In genomic region chr12:71147641-71148040, GRCm38 (mm10) we compare ENCODE assay signal across 9 mouse cellular contexts. TPM values are rescaled to one million over a fixed set of nuclear protein-coding genes. Genes with fewer than 3 reads are reported as not detected.
A peak's percentile ranks its signal among the peaks of the same experiment; 100 is the strongest.
DNase-seq lines count a peak whose midpoint lies in the region; ATAC-seq and TF ChIP-seq lines count a peak whose summit lies in the region.
"Had no signal": no experiment of that assay in that cellular context is flagged by ENCODE, and none has a peak within 500 bp of the region (broad histone marks: within the 10 kb centered on the region; RNA-seq: fewer than 3 reads in every experiment).

No protein-coding gene starts in this region.

- TF ChIP-seq CTCF in heart, postnatal 0 days (IDR thresholded peaks at IDR 0.05; ENCODE audit: low read depth): peak; percentile 56
- peak; percentile 36 to 74 (median 70) for TF ChIP-seq CTCF in MEL (IDR thresholded peaks at IDR 0.05 in 2 of 3, conservative IDR thresholded peaks at IDR 0.05 in 1 of 3; ENCODE audit: control insufficient read depth in 1 of 3, insufficient read depth in 1 of 3, low read depth in 2 of 3, low read length in 3 of 3, poor library complexity in 1 of 3, severe bottlenecking in 1 of 3)

- no peaks in the 10 kb centered on the region for H3K9me3 ChIP-seq in heart, postnatal 0 days (replicated peaks; ENCODE audit: control insufficient read depth, low read length)
- H3K9me3 ChIP-seq in heart, embryonic 10.5 days: no peaks in the 10 kb centered on the region
- no peaks in the 10 kb centered on the region for H3K9me3 ChIP-seq in MEL (replicated peaks; ENCODE audit: insufficient read depth, low read length)
- H3K9me3 ChIP-seq in forebrain, embryonic 10.5 days: no peaks in the 10 kb centered on the region

- H3K27ac ChIP-seq in heart, postnatal 0 days (ENCODE audit: low read depth): no peak overlapping the region
- no peak overlapping the region for H3K27ac ChIP-seq in heart, embryonic 10.5 days
- no peak overlapping the region for H3K27ac ChIP-seq in MEL (ENCODE audit: control insufficient read depth, low read depth, low read length)
- no peak overlapping the region for H3K27ac ChIP-seq in forebrain, embryonic 10.5 days

- H3K36me3 ChIP-seq in heart, postnatal 0 days (replicated peaks; ENCODE audit: control insufficient read depth, insufficient read depth, low read length): peaks cover 73% of the 10 kb centered on the region
- peaks cover 87% of the 10 kb centered on the region for H3K36me3 ChIP-seq in heart, embryonic 10.5 days
- H3K36me3 ChIP-seq in MEL (ENCODE audit: control insufficient read depth in 1 of 2, insufficient read depth in 2 of 2, low read length in 2 of 2): peaks cover 2 to 3% of the 10 kb centered on the region in 2 experiments
- peaks cover 98% of the 10 kb centered on the region for H3K36me3 ChIP-seq in forebrain, embryonic 10.5 days (replicated peaks)

- no peak overlapping the region for H3K9ac ChIP-seq in heart, postnatal 0 days (replicated peaks; ENCODE audit: low read depth, low read length)
- H3K9ac ChIP-seq in MEL (ENCODE audit: control insufficient read depth, low read depth, low read length, poor library complexity, severe bottlenecking): no peak overlapping the region

- no peaks in the 10 kb centered on the region for H3K27me3 ChIP-seq in heart, postnatal 0 days (ENCODE audit: control insufficient read depth, insufficient read depth, low read length)
- H3K27me3 ChIP-seq in heart, embryonic 10.5 days (ENCODE audit: insufficient read depth, poor library complexity, severe bottlenecking): no peaks in the 10 kb centered on the region
- H3K27me3 ChIP-seq in MEL (ENCODE audit: control insufficient read depth in 1 of 2, insufficient read depth in 2 of 2, low read length in 2 of 2): no peaks in the 10 kb centered on the region
- no peaks in the 10 kb centered on the region for H3K27me3 ChIP-seq in forebrain, embryonic 10.5 days (ENCODE audit: poor library complexity, severe bottlenecking)

- 57% methylated on average over 3 of the region's 3 CpGs for WGBS in heart, postnatal 0 days
- WGBS in heart, embryonic 10.5 days: 69% methylated on average over 3 of the region's 3 CpGs
- WGBS in forebrain, embryonic 10.5 days: 85% methylated on average over 3 of the region's 3 CpGs

- no peak for TF ChIP-seq EP300 in heart, postnatal 0 days (IDR thresholded peaks at IDR 0.05; ENCODE audit: low read depth)
- no peak for TF ChIP-seq EP300 in MEL (IDR thresholded peaks at IDR 0.05; ENCODE audit: low read depth in 1 of 2, low read length in 2 of 2)

- no peak overlapping the region for H3K4me2 ChIP-seq in heart, postnatal 0 days (ENCODE audit: low read depth, low read length)

- no peak for TF ChIP-seq POLR2A in MEL (IDR thresholded peaks at IDR 0.05; ENCODE audit: control insufficient read depth in 1 of 2, insufficient read depth in 1 of 2, low read depth in 1 of 2, low read length in 2 of 2, poor library complexity in 1 of 2)

- TF ChIP-seq RAD21 in MEL (IDR thresholded peaks at IDR 0.05; ENCODE audit: low read depth, low read length): peak; percentile 64

- H3K4me3 ChIP-seq in heart, postnatal 0 days (ENCODE audit: low read depth, low read length): no peak overlapping the region
- H3K4me3 ChIP-seq in heart, embryonic 10.5 days: no peak overlapping the region
- no peak overlapping the region for H3K4me3 ChIP-seq in MEL (ENCODE audit: control insufficient read depth in 1 of 2, insufficient read depth in 1 of 2, low read depth in 2 of 2, low read length in 2 of 2)
- no peak overlapping the region for H3K4me3 ChIP-seq in forebrain, embryonic 10.5 days

- no peaks in the 10 kb centered on the region for H3K79me2 ChIP-seq in MEL (ENCODE audit: control insufficient read depth, insufficient read depth, low read length, poor library complexity)

- peak; percentile 35 for DNase-seq in heart, postnatal 0 days (ENCODE audit: low spot score)
- no peak for DNase-seq in heart, embryonic 10.5 days (ENCODE audit: low spot score)
- peak; percentile 72 for DNase-seq in 3T3-L1 (ENCODE audit: low read depth, low spot score)
- peak; percentile 73 for DNase-seq in MEL (ENCODE audit: low read depth, low spot score)
- DNase-seq in cerebellum, postnatal 36 days: peak; percentile 55 to 66
- peak; percentile 33 to 79 for DNase-seq in kidney, postnatal 36 days
- no peak for DNase-seq in forebrain, embryonic 10.5 days (ENCODE audit: extremely low spot score, low spot score)

- no peaks in the 10 kb centered on the region for H3K4me1 ChIP-seq in heart, postnatal 0 days (ENCODE audit: control insufficient read depth, insufficient read depth)
- no peaks in the 10 kb centered on the region for H3K4me1 ChIP-seq in heart, embryonic 10.5 days
- H3K4me1 ChIP-seq in MEL (ENCODE audit: control insufficient read depth in 1 of 2, insufficient read depth in 2 of 2, low read length in 2 of 2): peaks cover 0 to 5% of the 10 kb centered on the region in 2 experiments; a peak in 2 of 4 replicates
- no peaks in the 10 kb centered on the region for H3K4me1 ChIP-seq in forebrain, embryonic 10.5 days

- no peak for ATAC-seq in heart, postnatal 0 days (ENCODE audit: insufficient read depth, low read depth)
- ATAC-seq in megakaryocyte-erythroid progenitor cell, adult 5-6 weeks (replicated peaks; ENCODE audit: low FRiP score, low TSS enrichment, poor library complexity, severe bottlenecking): peak; percentile 60; the same call in 1 of the 2 replicates

TF ChIP-seq in MEL, 35 proteins besides CTCF, POLR2A, EP300 and RAD21:
- TF ChIP-seq SIN3A (IDR thresholded peaks at IDR 0.05; ENCODE audit: low read length) (0 out of 2 replicates have a peak, but pooled peaks have one; percentile 32), ZKSCAN1 (IDR thresholded peaks at IDR 0.05; ENCODE audit: low read depth, low read length) (no peak), SMC3 (IDR thresholded peaks at IDR 0.05; ENCODE audit: low read depth, low read length) (peak; percentile 68)
TF ChIP-seq in MEL: peak in this region for 2.

RNA-seq across cellular contexts. Expression of gene 2700049A03Rik, which starts 11.0 kb away (rescaled TPM):
- total RNA-seq in heart, postnatal 0 days (2014; rRNA removed; ENCODE audit: low replicate concordance): 5.8 and 25.3 TPM in 2 replicates
- 3.7 and 4.1 TPM in 2 replicates for polyA plus RNA-seq in heart, postnatal 0 days (2015; fragmentation: Nextera tagmentation; extraction: Ambion mirVana)
- 10.1 and 13.1 TPM in 2 replicates for polyA plus RNA-seq in heart, embryonic 10.5 days (2016; fragmentation: Nextera tagmentation; extraction: Ambion mirVana)
- total RNA-seq in MEL (2012; rRNA removed): 5.8 and 6.6 TPM in 2 replicates
- 1 to 10 TPM in 1 of 2 experiments, not detected in 1; 7.2 TPM for polyA plus RNA-seq in MEL (2012; ENCODE audit: insufficient read depth in 1 of 2, insufficient read length in 2 of 2, low read depth in 1 of 2, low replicate concordance in 2 of 2, missing spikeins in 1 of 2)
- 17.9 and 23.2 TPM in 2 replicates for total RNA-seq in megakaryocyte-erythroid progenitor cell, adult 5-6 weeks (2014; fragmentation: Nextera tagmentation)
- total RNA-seq in megakaryocyte-erythroid progenitor cell, adult 5-6 weeks (2017): 12.2 and 14.7 TPM in 2 replicates
- 17.5 and 18.5 TPM in 2 replicates for polyA plus RNA-seq in forebrain, embryonic 10.5 days (2016; fragmentation: Nextera tagmentation; extraction: Ambion mirVana)

RNA-seq across cellular contexts. Expression of gene Timm9, which starts 11.2 kb away (rescaled TPM):
- 26.1 and 40.3 TPM in 2 replicates for total RNA-seq in heart, postnatal 0 days (2014; rRNA removed; ENCODE audit: low replicate concordance)
- polyA plus RNA-seq in heart, postnatal 0 days (2015; fragmentation: Nextera tagmentation; extraction: Ambion mirVana): 96.5 and 111 TPM in 2 replicates
- polyA plus RNA-seq in heart, embryonic 10.5 days (2016; fragmentation: Nextera tagmentation; extraction: Ambion mirVana): 106 and 107 TPM in 2 replicates
- total RNA-seq in MEL (2012; rRNA removed): 131 and 147 TPM in 2 replicates
- 10 to 100 TPM in 1 of 2 experiments, not detected in 1; 68.4 TPM for polyA plus RNA-seq in MEL (2012; ENCODE audit: insufficient read depth in 1 of 2, insufficient read length in 2 of 2, low read depth in 1 of 2, low replicate concordance in 2 of 2, missing spikeins in 1 of 2)
- total RNA-seq in megakaryocyte-erythroid progenitor cell, adult 5-6 weeks (2014; fragmentation: Nextera tagmentation): 113 and 144 TPM in 2 replicates
- total RNA-seq in megakaryocyte-erythroid progenitor cell, adult 5-6 weeks (2017): 93.4 and 95.5 TPM in 2 replicates
- polyA plus RNA-seq in forebrain, embryonic 10.5 days (2016; fragmentation: Nextera tagmentation; extraction: Ambion mirVana): 82.4 and 86.8 TPM in 2 replicates

RNA-seq across cellular contexts. Expression of gene Tomm20l, which starts 36.4 kb away (rescaled TPM):
- total RNA-seq in heart, postnatal 0 days (2014; rRNA removed; ENCODE audit: low replicate concordance): not detected in 2 replicates
- polyA plus RNA-seq in heart, postnatal 0 days (2015; fragmentation: Nextera tagmentation; extraction: Ambion mirVana): 0.30 TPM in 1 of 2 replicates, not detected in the other
- 0.26 and 0.64 TPM in 2 replicates for polyA plus RNA-seq in heart, embryonic 10.5 days (2016; fragmentation: Nextera tagmentation; extraction: Ambion mirVana)
- total RNA-seq in MEL (2012; rRNA removed): not detected in 2 replicates
- polyA plus RNA-seq in MEL (2012; ENCODE audit: insufficient read depth in 1 of 2, insufficient read length in 2 of 2, low read depth in 1 of 2, low replicate concordance in 2 of 2, missing spikeins in 1 of 2): under 1 TPM in 1 of 2 experiments, not detected in 1; 0.29 TPM
- not detected in 2 replicates for total RNA-seq in megakaryocyte-erythroid progenitor cell, adult 5-6 weeks (2014; fragmentation: Nextera tagmentation)
- total RNA-seq in megakaryocyte-erythroid progenitor cell, adult 5-6 weeks (2017): not detected in 2 replicates
- not detected in 2 replicates for polyA plus RNA-seq in forebrain, embryonic 10.5 days (2016; fragmentation: Nextera tagmentation; extraction: Ambion mirVana)
- total RNA-seq: layer of hippocampus, adult 8-10 months had no signal

Comparison
In these comparisons a context has a peak if more than half of its experiments do, and no peak if none do; other contexts are left out.
1. DNase-seq: peak in heart, postnatal 0 days (single experiment), 3T3-L1 (single experiment), MEL (single experiment), cerebellum, postnatal 36 days (2 of 2) and kidney, postnatal 36 days (2 of 2); none in heart, embryonic 10.5 days (single experiment) and forebrain, embryonic 10.5 days (single experiment).